Mouse (Mus musculus) adrenal gland, adult 8-10 months (tissue): Measurements from ENCODE around the gene Serpinb9. TPM values are rescaled to one million over a fixed set of nuclear protein-coding genes. Genes with fewer than 3 reads are reported as not detected.

ENCODE experiments used
- total RNA-seq, 4 experiments: library from RNA; stranded (reverse); gene quantifications; 2 replicates each; pipeline ENCODE4 v1.2.4; 2022

The Serpinb9 gene
- total RNA-seq, 4 experiments from 2014 or later = 16.8 to 24.1 (median 22.0) TPM

Other genes with a start within 250 kb of the Serpinb9 start
- under 1 TPM in 1 of 4 experiments, not detected in 3; 0.05 TPM for gene Mylk4, start 219.3 kb upstream of the Serpinb9 start, total RNA-seq
- gene Wrnip1, start 201.2 kb upstream of the Serpinb9 start, total RNA-seq = 10 to 100 TPM; 33.1 to 50.4 (median 42.2) TPM
- under 1 TPM in 1 of 4 experiments, not detected in 3; 0.75 TPM for gene D930007J09Rik, start 200.4 kb upstream of the Serpinb9 start, total RNA-seq
- 100 to 1,000 TPM in 1 of 4 experiments, 10 to 100 TPM in 1, 1 to 10 TPM in 2; 5.5 to 130 (median 37.7) TPM for gene Serpinb1a, start 152.1 kb upstream of the Serpinb9 start, total RNA-seq
- not detected for gene Serpinb1c, start 105.0 kb upstream of the Serpinb9 start, total RNA-seq
- gene Serpinb6b, start 38.0 kb upstream of the Serpinb9 start, total RNA-seq = 10 to 100 TPM; 22.3 to 44.8 (median 27.7) TPM
- gene Serpinb9b, start 24.2 kb downstream of the Serpinb9 start, total RNA-seq = under 1 TPM in 3 of 4 experiments, not detected in 1; 0.15 to 0.41 (median 0.28) TPM
- gene Serpinb1b, start 75.3 kb downstream of the Serpinb9 start, total RNA-seq = under 1 TPM in 2 of 4 experiments, not detected in 2; 0.56 to 0.99 TPM
- gene Serpinb9c, start 156.5 kb downstream of the Serpinb9 start, total RNA-seq = not detected
- gene Serpinb9d, start 189.7 kb downstream of the Serpinb9 start, total RNA-seq = not detected
- gene Serpinb9e, start 246.4 kb downstream of the Serpinb9 start, total RNA-seq = not detected